Mouse (Mus musculus) liver, adult 2 months (tissue): ENCODE data around the gene Klk1b24.

Experiments used
- CTCF ChIP-seq: fragments of 200-500 bp; IDR thresholded peaks from 2 replicates; pipeline ENCODE4 v1.5.1; 2011; ENCODE audit warnings: low read depth, low read length, control low read depth
- POLR2A ChIP-seq: fragments of 200-500 bp; IDR thresholded peaks from 2 replicates; pipeline ENCODE4 v1.6.1; 2011; ENCODE audit warnings: low read length, control low read depth; ENCODE audit not compliant: insufficient read depth; ENCODE audit errors: extremely low read depth

DNA sequence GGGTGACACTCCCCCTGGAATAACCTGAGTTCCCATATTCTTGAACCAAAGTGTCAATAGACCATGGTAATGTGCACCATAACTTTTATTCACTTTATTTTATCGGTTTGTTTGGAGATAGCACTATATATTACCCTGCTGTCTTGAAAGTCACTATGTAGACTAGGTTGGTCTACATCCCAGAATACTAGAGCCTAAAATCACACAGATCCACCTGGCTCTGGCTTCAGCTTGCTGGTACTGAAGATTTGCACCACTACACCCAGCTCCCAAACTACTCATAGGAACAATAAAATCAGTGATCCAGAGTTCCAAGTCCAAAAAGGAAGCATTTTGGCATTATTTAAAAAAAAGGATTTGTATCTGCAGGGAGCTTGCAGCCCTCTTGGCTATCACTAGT lies 27.6 kb downstream of the Klk1b24 start, which contains the start of gene Klk1b5:
- TF ChIP-seq POLR2A (no peak), CTCF (no peak)
